Mouse (Mus musculus) neutrophil, adult 65 days (primary cell): ENCODE results near the gene Uggt1. TPM values are rescaled to one million over a fixed set of nuclear protein-coding genes. Genes with fewer than 3 reads are reported as not detected.

Experiments
- total RNA-seq: library from RNA; stranded (reverse); gene quantifications from 2 replicates; pipeline ENCODE4 v1.2.4, GENCODE M21; 2023

The Uggt1 gene
- total RNA-seq = 54.4 and 68.0 TPM in 2 replicates

DNA sequence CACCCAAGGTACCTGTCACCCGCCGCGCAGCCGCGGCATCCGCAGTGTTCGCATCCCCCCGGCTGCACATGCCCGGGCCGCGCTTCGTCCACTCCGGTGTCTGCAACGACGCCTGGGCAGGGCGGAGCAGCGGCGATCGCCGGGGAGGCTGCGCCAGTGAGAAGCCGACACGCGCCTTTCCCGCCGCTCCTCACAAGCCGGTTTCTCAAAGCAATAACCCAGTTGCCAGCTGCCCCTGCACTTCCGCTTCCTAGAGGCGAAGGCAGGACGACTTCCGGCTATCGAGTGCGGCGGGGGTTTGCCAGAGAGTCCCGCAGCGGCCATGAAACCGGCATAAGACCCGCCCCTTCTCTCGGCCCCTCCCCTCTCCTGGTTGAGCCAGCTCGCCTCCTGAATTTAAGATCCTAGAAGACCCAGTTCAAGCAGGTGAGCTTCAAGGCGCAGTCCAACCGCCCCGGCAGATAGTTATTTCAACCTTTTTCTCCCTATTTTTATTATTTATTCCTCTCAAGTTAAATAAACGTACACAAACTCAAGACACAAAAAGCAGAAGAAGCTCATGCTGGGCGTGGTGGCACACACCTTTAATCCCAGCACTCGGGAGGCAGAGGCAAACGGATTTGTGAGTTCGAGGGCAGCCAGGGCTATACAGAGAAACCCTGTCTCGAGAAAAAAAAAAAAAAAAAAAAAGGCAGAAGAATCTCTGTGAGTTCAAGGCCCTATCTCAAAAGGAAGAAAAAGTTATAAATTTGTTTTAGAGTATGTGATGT is at the start of gene Uggt1:
Uggt1 (minus strand) TSS at position 663 of the 770 bp plus-strand sequence.

DNA sequence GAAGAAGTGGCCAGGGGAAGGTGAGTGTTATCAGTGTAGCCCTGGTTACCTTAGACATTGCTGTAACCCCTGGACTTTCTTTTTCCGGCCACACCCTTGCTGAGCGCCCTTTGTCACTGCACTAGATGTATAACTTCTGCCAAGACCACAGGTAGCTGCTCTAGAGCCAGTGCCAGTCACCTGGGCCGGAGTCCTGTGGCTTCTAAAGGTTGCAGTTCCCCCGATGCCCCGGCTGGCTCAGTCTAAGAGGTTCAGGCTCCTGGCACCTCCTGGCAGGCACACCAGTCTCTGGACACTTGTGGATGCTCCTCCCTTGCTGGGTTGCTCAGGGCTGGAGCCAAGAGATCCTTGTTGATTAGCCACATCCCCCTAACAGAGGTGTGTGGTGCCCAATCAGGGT is 29.9 kb upstream of the Uggt1 start, which contains the start of gene Neurl3:
Neurl3 (minus strand) TSS at position 225 of the 400 bp plus-strand sequence.

Other genes starting within 250 kb of the Uggt1 start
- gene Hs6st1, start 176.3 kb downstream of the Uggt1 start, total RNA-seq = 11.6 and 15.7 TPM in 2 replicates
- gene Neurl3, start 30.0 kb upstream of the Uggt1 start, total RNA-seq = 306 and 308 TPM in 2 replicates
- gene Arid5a, start 63.0 kb upstream of the Uggt1 start, total RNA-seq = 112 and 142 TPM in 2 replicates
- gene Kansl3, start 124.5 kb upstream of the Uggt1 start, total RNA-seq = 46.4 and 58.4 TPM in 2 replicates
- gene Fer1l5, start 127.6 kb upstream of the Uggt1 start, total RNA-seq = not detected in 2 replicates
- 31.8 and 42.1 TPM in 2 replicates for gene Lman2l, start 200.6 kb upstream of the Uggt1 start, total RNA-seq
- 27.9 and 32.5 TPM in 2 replicates for gene Cnnm4, start 226.9 kb upstream of the Uggt1 start, total RNA-seq